Mouse (Mus musculus) thymus, postnatal 10 days (tissue): ENCODE results near the gene Fam210b.
"Not testable (repeated sequence)": the region's sequence is repeated elsewhere in the genome, so short reads cannot be mapped to it uniquely, and the experiment has no call there.

Source experiments
- DNase-seq, 2 experiments: peaks; one replicate each; pipeline ENCODE4 v3.0.0; 2021; ENCODE audit warnings: low spot score in 2 of 2

Gene Fam210b

GRCm38 (mm10) chr2:172345258-172345738 lies at the start of gene Fam210b:
Gene Fam210b, plus strand, starts transcription at chr2:172345565.
- DNase-seq, result peak; percentile 93 to 94

- no peak for DNase-seq
Measured at GRCm38 (mm10) chr2:172298083-172298482, 47.3 kb upstream of the Fam210b start.

GRCm38 (mm10) chr2:172298542-172298941 lies 46.8 kb upstream of the Fam210b start:
- no peak for DNase-seq

- no peak for DNase-seq
Measured at GRCm38 (mm10) chr2:172299126-172299921, 46.0 kb upstream of the Fam210b start.

- DNase-seq, result no peak
Measured at GRCm38 (mm10) chr2:172302396-172302795, 43.0 kb upstream of the Fam210b start.

- no peak for DNase-seq
Measured at GRCm38 (mm10) chr2:172304118-172304708, 41.2 kb upstream of the Fam210b start.

- not testable (repeated sequence) for DNase-seq
Measured at GRCm38 (mm10) chr2:172305546-172305945, 39.8 kb upstream of the Fam210b start.

- DNase-seq, result no peak
Measured at GRCm38 (mm10) chr2:172306544-172306943, 38.8 kb upstream of the Fam210b start.

- no peak for DNase-seq
Measured at GRCm38 (mm10) chr2:172311731-172312130, 33.6 kb upstream of the Fam210b start.

- DNase-seq, result peak; percentile 6 to 53
Measured at GRCm38 (mm10) chr2:172320878-172321277, 24.5 kb upstream of the Fam210b start.

GRCm38 (mm10) chr2:172328248-172328647 lies 17.1 kb upstream of the Fam210b start:
- DNase-seq, result no peak

GRCm38 (mm10) chr2:172329179-172329578 lies 16.2 kb upstream of the Fam210b start:
- no peak for DNase-seq

GRCm38 (mm10) chr2:172338206-172338942 lies 7.0 kb upstream of the Fam210b start:
- no peak for DNase-seq

- no peak for DNase-seq
Measured at GRCm38 (mm10) chr2:172340936-172341335, 4.4 kb upstream of the Fam210b start.

GRCm38 (mm10) chr2:172341606-172342005 lies 3.8 kb upstream of the Fam210b start:
- no peak for DNase-seq

GRCm38 (mm10) chr2:172343751-172344150 lies 1.6 kb upstream of the Fam210b start:
- no peak for DNase-seq

- no peak for DNase-seq
Measured at GRCm38 (mm10) chr2:172344669-172345068, 696 bp upstream of the Fam210b start.

- DNase-seq, result no peak
Measured at GRCm38 (mm10) chr2:172346034-172346929, 917 bp downstream of the Fam210b start.

GRCm38 (mm10) chr2:172346933-172347611 lies 1.7 kb downstream of the Fam210b start:
- no peak for DNase-seq

GRCm38 (mm10) chr2:172348297-172348950 lies 3.1 kb downstream of the Fam210b start:
- DNase-seq, result no peak
